Mouse (Mus musculus): ENCODE measurements around the gene Fubp1.

DNA sequence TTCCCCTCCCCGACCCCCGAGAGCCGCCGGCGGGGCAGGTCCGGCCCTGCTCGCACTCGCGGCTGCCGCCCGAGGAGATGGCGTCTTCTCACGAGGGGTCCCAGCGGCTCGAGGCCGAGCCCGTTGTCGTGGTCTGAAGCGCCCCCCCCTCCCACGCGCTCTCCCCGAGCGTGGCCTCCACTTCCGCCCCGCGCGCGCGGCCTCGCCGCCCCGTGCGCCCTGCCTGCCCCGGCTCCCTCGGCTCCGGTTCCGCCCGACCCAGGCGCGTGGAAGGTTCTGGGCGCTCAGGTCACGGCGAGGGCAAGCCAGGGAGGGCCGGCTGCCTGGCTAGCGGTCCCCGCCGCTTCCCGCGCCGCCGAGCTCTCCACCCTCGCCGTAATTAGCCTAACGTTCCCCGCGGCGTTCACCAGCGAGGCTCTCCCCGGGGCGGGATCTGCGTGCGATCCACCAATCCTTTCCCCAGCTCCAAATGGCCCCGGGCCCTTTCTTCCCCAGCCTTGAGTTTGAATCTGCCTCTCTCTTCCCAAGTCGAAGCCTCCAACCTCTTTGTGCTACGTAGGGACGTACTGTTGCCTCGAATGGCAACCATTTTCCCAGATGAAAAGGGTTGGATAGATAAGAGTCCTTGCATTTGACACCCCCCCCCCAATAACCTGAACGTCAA, 638 bp downstream of the Fubp1 start:
- TF ChIP-seq CTCF (IDR thresholded peaks at IDR 0.05; ENCODE audit: borderline replicate concordance, insufficient read depth, low read length) (no peak), POLR2A (IDR thresholded peaks at IDR 0.05; ENCODE audit: low read depth, low read length) (no peak; the same call in 1 of the 2 replicates)
